Mouse (Mus musculus): Measurements from ENCODE around the gene Blcap.

Blcap gene

GRCm38 (mm10) chr2:157559440-157559839, 11.6 kb downstream of the Blcap start:
- peak; percentile 62 for DNase-seq

- peak; percentile 66 for DNase-seq
These were observed 12.6 kb downstream of the Blcap start for GRCm38 (mm10) chr2:157558520-157558919.

- no peak for DNase-seq
These were observed 13.0 kb downstream of the Blcap start for GRCm38 (mm10) chr2:157558051-157558450.

GRCm38 (mm10) chr2:157556074-157556698, 14.9 kb downstream of the Blcap start:
- no peak for DNase-seq

GRCm38 (mm10) chr2:157552158-157552886, 18.8 kb downstream of the Blcap start:
- DNase-seq = no peak

- no peak for DNase-seq
These were observed 20.8 kb downstream of the Blcap start for GRCm38 (mm10) chr2:157550292-157550691.

- no peak for DNase-seq
These were observed 24.4 kb downstream of the Blcap start for GRCm38 (mm10) chr2:157546686-157547085.

GRCm38 (mm10) chr2:157544333-157544888, 26.7 kb downstream of the Blcap start:
- no peak for DNase-seq

- no peak for DNase-seq
These were observed 28.7 kb downstream of the Blcap start for GRCm38 (mm10) chr2:157542415-157542814.

- peak; percentile 47 for DNase-seq
These were observed 29.4 kb downstream of the Blcap start for GRCm38 (mm10) chr2:157541631-157542030.

GRCm38 (mm10) chr2:157540953-157541569, 30.0 kb downstream of the Blcap start:
- no peak for DNase-seq

GRCm38 (mm10) chr2:157540073-157540952, 30.8 kb downstream of the Blcap start:
- no peak for DNase-seq

GRCm38 (mm10) chr2:157537118-157537517, 34.0 kb downstream of the Blcap start:
- DNase-seq = peak; percentile 66

- no peak for DNase-seq
These were observed 34.5 kb downstream of the Blcap start for GRCm38 (mm10) chr2:157536476-157537081.

- DNase-seq = no peak
These were observed 36.9 kb downstream of the Blcap start for GRCm38 (mm10) chr2:157534163-157534562.

GRCm38 (mm10) chr2:157531681-157532426, 39.2 kb downstream of the Blcap start:
- peak; percentile 64 for DNase-seq

GRCm38 (mm10) chr2:157530056-157530955, 40.8 kb downstream of the Blcap start:
- DNase-seq = no peak

- no peak for DNase-seq
These were observed 48.5 kb downstream of the Blcap start for GRCm38 (mm10) chr2:157522556-157522955.

- DNase-seq = peak; percentile 72
These were observed 50.6 kb downstream of the Blcap start for GRCm38 (mm10) chr2:157520496-157520895.

GRCm38 (mm10) chr2:157519452-157519851, 51.6 kb downstream of the Blcap start:
- no peak for DNase-seq
